Mouse (Mus musculus): Measurements from ENCODE around the gene Tspan4. TPM values are rescaled to one million over a fixed set of nuclear protein-coding genes. Genes with fewer than 3 reads are reported as not detected.

Tspan4 gene
- polyA plus RNA-seq, 1 experiment from 2014 or later, result 107 TPM

- DNase-seq (ENCODE audit: low spot score) (peak; percentile 96), ATAC-seq (peak; percentile 86)
- TF ChIP-seq CTCF (IDR thresholded peaks at IDR 0.05), result peak; percentile 75
- peak; percentile 91 for TF ChIP-seq EP300 (IDR thresholded peaks at IDR 0.05)
- Histone ChIP-seq H3K4me2 (replicated peaks; ENCODE audit: low read depth, low read length) (peak overlapping the region; percentile 94), H3K27me3 (replicated peaks; ENCODE audit: insufficient read depth, low read length) (no peaks in the 10 kb centered on the region), H3K9ac (replicated peaks; ENCODE audit: low read depth) (peak overlapping the region; percentile 77), H3K36me3 (ENCODE audit: insufficient read depth, low read length) (peaks cover 5% of the 10 kb centered on the region), H3K4me1 (ENCODE audit: insufficient read depth, low read depth, low read length) (peaks cover 31% of the 10 kb centered on the region), H3K4me3 (ENCODE audit: low read depth, low read length) (peak overlapping the region; percentile 68), H3K27ac (ENCODE audit: low read length) (peak overlapping the region; percentile 98), H3K9me3 (ENCODE audit: low read length) (no peaks in the 10 kb centered on the region)
- WGBS, result 3% methylated on average over 8 of the region's 17 CpGs
These were observed 1.4 kb downstream of the Tspan4 start for GRCm38 (mm10) chr7:141476226-141476980.

GRCm38 (mm10) chr7:141476981-141477370, 1.9 kb downstream of the Tspan4 start:
- Histone ChIP-seq H3K36me3 (ENCODE audit: insufficient read depth, low read length) (peaks cover 3% of the 10 kb centered on the region; the same call in 1 of the 2 replicates), H3K4me1 (ENCODE audit: insufficient read depth, low read depth, low read length) (peaks cover 36% of the 10 kb centered on the region), H3K27ac (ENCODE audit: low read length) (peak overlapping the region; percentile 98), H3K4me2 (replicated peaks; ENCODE audit: low read depth, low read length) (peak overlapping the region; percentile 94), H3K4me3 (ENCODE audit: low read depth, low read length) (peak overlapping the region; percentile 68), H3K27me3 (replicated peaks; ENCODE audit: insufficient read depth, low read length) (0 out of 2 replicates have a peak, but pooled peaks cover 3% of the 10 kb centered on the region), H3K9me3 (ENCODE audit: low read length) (no peaks in the 10 kb centered on the region), H3K9ac (replicated peaks; ENCODE audit: low read depth) (peak overlapping the region; percentile 36)
- no peak for DNase-seq (ENCODE audit: low spot score)
- TF ChIP-seq EP300 (IDR thresholded peaks at IDR 0.05), result no peak
- peak; percentile 48 for TF ChIP-seq CTCF (IDR thresholded peaks at IDR 0.05)
- peak; percentile 16; the same call in 1 of the 2 replicates for ATAC-seq
- WGBS, result 1% methylated on average over 7 of the region's 7 CpGs

GRCm38 (mm10) chr7:141477578-141478269, 2.7 kb downstream of the Tspan4 start:
- H3K4me3 ChIP-seq (ENCODE audit: low read depth, low read length), result no peak overlapping the region
- H3K4me1 ChIP-seq (ENCODE audit: insufficient read depth, low read depth, low read length), result peaks cover 44% of the 10 kb centered on the region

GRCm38 (mm10) chr7:141478270-141478748, 3.3 kb downstream of the Tspan4 start:
- Histone ChIP-seq H3K27me3 (replicated peaks; ENCODE audit: insufficient read depth, low read length) (0 out of 2 replicates have a peak, but pooled peaks cover 3% of the 10 kb centered on the region), H3K4me2 (replicated peaks; ENCODE audit: low read depth, low read length) (no peak overlapping the region; the same call in 1 of the 2 replicates), H3K4me3 (ENCODE audit: low read depth, low read length) (no peak overlapping the region), H3K9ac (replicated peaks; ENCODE audit: low read depth) (no peak overlapping the region; the same call in 1 of the 2 replicates), H3K36me3 (ENCODE audit: insufficient read depth, low read length) (no peaks in the 10 kb centered on the region), H3K9me3 (ENCODE audit: low read length) (no peaks in the 10 kb centered on the region), H3K27ac (ENCODE audit: low read length) (peak overlapping the region; percentile 98), H3K4me1 (ENCODE audit: insufficient read depth, low read depth, low read length) (peaks cover 45% of the 10 kb centered on the region)
- no peak for DNase-seq (ENCODE audit: low spot score)
- no peak for TF ChIP-seq EP300 (IDR thresholded peaks at IDR 0.05)
- TF ChIP-seq CTCF (IDR thresholded peaks at IDR 0.05), result no peak
- ATAC-seq, result no peak
- 42% methylated on average over 5 of the region's 5 CpGs for WGBS

More at GRCm38 (mm10) chr7:141477578-141478269, 2.7 kb downstream of the Tspan4 start:
- Histone ChIP-seq H3K9ac (replicated peaks; ENCODE audit: low read depth) (no peak overlapping the region; the same call in 1 of the 2 replicates), H3K4me2 (replicated peaks; ENCODE audit: low read depth, low read length) (peak overlapping the region; percentile 94), H3K9me3 (ENCODE audit: low read length) (no peaks in the 10 kb centered on the region), H3K27me3 (replicated peaks; ENCODE audit: insufficient read depth, low read length) (0 out of 2 replicates have a peak, but pooled peaks cover 3% of the 10 kb centered on the region), H3K36me3 (ENCODE audit: insufficient read depth, low read length) (no peaks in the 10 kb centered on the region), H3K27ac (ENCODE audit: low read length) (peak overlapping the region; percentile 98)
- ATAC-seq (no peak), DNase-seq (ENCODE audit: low spot score) (no peak)
- 8% methylated on average over 4 of the region's 4 CpGs for WGBS
- TF ChIP-seq CTCF (IDR thresholded peaks at IDR 0.05) (no peak), EP300 (IDR thresholded peaks at IDR 0.05) (no peak)

- Histone ChIP-seq H3K36me3 (ENCODE audit: insufficient read depth, low read length) (no peaks in the 10 kb centered on the region), H3K4me2 (replicated peaks; ENCODE audit: low read depth, low read length) (peak overlapping the region; percentile 88), H3K27ac (ENCODE audit: low read length) (no peak overlapping the region), H3K27me3 (replicated peaks; ENCODE audit: insufficient read depth, low read length) (0 out of 2 replicates have a peak, but pooled peaks cover 3% of the 10 kb centered on the region), H3K4me1 (ENCODE audit: insufficient read depth, low read depth, low read length) (peaks cover 34% of the 10 kb centered on the region), H3K9ac (replicated peaks; ENCODE audit: low read depth) (no peak overlapping the region), H3K9me3 (ENCODE audit: low read length) (no peaks in the 10 kb centered on the region), H3K4me3 (ENCODE audit: low read depth, low read length) (no peak overlapping the region)
- peak; percentile 98 for TF ChIP-seq CTCF (IDR thresholded peaks at IDR 0.05)
- TF ChIP-seq EP300 (IDR thresholded peaks at IDR 0.05), result no peak
- peak; percentile 18 for ATAC-seq
- DNase-seq (ENCODE audit: low spot score), result peak; percentile 84
- 11% methylated on average over 10 of the region's 10 CpGs for WGBS
These were observed 5.9 kb downstream of the Tspan4 start for GRCm38 (mm10) chr7:141480842-141481497.

Data from lung, postnatal 0 days (tissue).